Mouse (Mus musculus) CH12.LX (cell line): ENCODE measurements around the gene Mfap3. TPM values are rescaled to one million over a fixed set of nuclear protein-coding genes. Genes with fewer than 3 reads are reported as not detected.

Experiments used
- DNase-seq: peaks from one replicate; pipeline ENCODE4 v3.0.0-alpha.2; 2013; ENCODE audit errors: extremely low read depth
- H3K27ac ChIP-seq: 2 replicates; pipeline ENCODE4 v1.5.1; 2012; ENCODE audit warnings: low read depth, mild to moderate bottlenecking, control low read depth, moderate library complexity; ENCODE audit not compliant: insufficient read depth
- H3K27me3 ChIP-seq: replicated peaks from 2 replicates; pipeline ENCODE3; 2012; ENCODE audit warnings: inconsistent platforms
- H3K36me3 ChIP-seq, 2 experiments: replicated peaks in 1 of 2; 2 replicates each; pipeline versions ENCODE3 to v1.6.1; 2012; ENCODE audit warnings: inconsistent platforms in 1 of 2, low read length in 1 of 2, mild to moderate bottlenecking in 1 of 2, mixed read lengths in 1 of 2, moderate library complexity in 1 of 2; ENCODE audit not compliant: control insufficient read depth in 1 of 2, insufficient read depth in 1 of 2
- H3K4me1 ChIP-seq, 2 experiments: 2 replicates each; pipeline ENCODE4 v1.6.1; 2012; ENCODE audit warnings: inconsistent platforms in 1 of 2, moderate library complexity in 1 of 2; ENCODE audit not compliant: insufficient read depth in 2 of 2, control insufficient read depth in 1 of 2
- H3K4me2 ChIP-seq: 2 replicates; pipeline ENCODE4 v1.6.1; 2012; ENCODE audit warnings: low read depth, mild to moderate bottlenecking, control low read depth; ENCODE audit not compliant: poor library complexity, insufficient read depth, severe bottlenecking
- H3K4me3 ChIP-seq, 3 experiments: fragments of 150-350 bp in 1 of 3; sonication (generic) in 1 of 3; replicated peaks in 1 of 3; 2 replicates each; pipeline versions ENCODE3 to v1.5.1; 2011 to 2012; ENCODE audit warnings: low read depth in 2 of 3, low read length in 2 of 3, mild to moderate bottlenecking in 2 of 3, moderate library complexity in 2 of 3, control low read depth in 1 of 3, improper control_type of control experiment in 1 of 3, inconsistent platforms in 1 of 3, mixed read lengths in 1 of 3; ENCODE audit not compliant: poor library complexity in 1 of 3
- H3K79me2 ChIP-seq: replicated peaks from 2 replicates; pipeline ENCODE4 v1.6.1; 2012; ENCODE audit warnings: mild to moderate bottlenecking, moderate library complexity; ENCODE audit not compliant: control insufficient read depth, poor library complexity, insufficient read depth, severe bottlenecking; ENCODE audit errors: extremely low read depth
- H3K9ac ChIP-seq: 2 replicates; pipeline ENCODE4 v1.6.1; 2012; ENCODE audit warnings: low read depth, mild to moderate bottlenecking, control low read depth, moderate library complexity; ENCODE audit not compliant: insufficient read depth
- H3K9me3 ChIP-seq: replicated peaks from 2 replicates; pipeline ENCODE3; 2012; ENCODE audit warnings: low read length, inconsistent platforms, mixed read lengths
- BHLHE40 ChIP-seq: IDR thresholded peaks from 2 replicates; pipeline ENCODE4 v1.6.1; 2011; ENCODE audit warnings: mild to moderate bottlenecking, low read depth, low read length, improper control_type of control experiment
- CHD1 ChIP-seq: IDR thresholded peaks from 2 replicates; pipeline ENCODE4 v1.6.1; 2012; ENCODE audit warnings: low read depth, low read length, improper control_type of control experiment, inconsistent platforms
- CHD2 ChIP-seq: IDR thresholded peaks from 2 replicates; pipeline ENCODE4 v1.6.1; 2011; ENCODE audit warnings: low read length, improper control_type of control experiment
- CTCF ChIP-seq, 2 experiments: IDR thresholded peaks in 1 of 2; conservative IDR thresholded peaks in 1 of 2; 2 replicates each; pipeline ENCODE4 v1.5.1; 2011 to 2012; ENCODE audit warnings: low read depth in 2 of 2, low read length in 2 of 2, improper control_type of control experiment in 1 of 2, inconsistent platforms in 1 of 2, mild to moderate bottlenecking in 1 of 2, moderate library complexity in 1 of 2
- E2F4 ChIP-seq: IDR thresholded peaks from 2 replicates; pipeline ENCODE4 v1.6.1; 2011; ENCODE audit warnings: low read depth, low read length, improper control_type of control experiment; ENCODE audit not compliant: insufficient replicate concordance
- ELF1 ChIP-seq: IDR thresholded peaks from 2 replicates; pipeline ENCODE4 v1.6.1; 2014; ENCODE audit warnings: low read depth, mild to moderate bottlenecking, inconsistent platforms, low read length, improper control_type of control experiment
- HCFC1 ChIP-seq: IDR thresholded peaks from 2 replicates; pipeline ENCODE4 v1.6.1; 2012; ENCODE audit warnings: low read depth, mild to moderate bottlenecking, inconsistent platforms, low read length, improper control_type of control experiment
- IRF4 ChIP-seq: IDR thresholded peaks from 2 replicates; pipeline ENCODE4 v1.6.1; 2014; ENCODE audit warnings: low read depth, mild to moderate bottlenecking, inconsistent platforms, low read length, improper control_type of control experiment
- JUN ChIP-seq: IDR thresholded peaks from 2 replicates; pipeline ENCODE4 v1.6.1; 2011; ENCODE audit warnings: low read depth, mild to moderate bottlenecking, low read length, improper control_type of control experiment, moderate library complexity; ENCODE audit not compliant: insufficient read depth
- JUND ChIP-seq: conservative IDR thresholded peaks from 2 replicates; pipeline ENCODE4 v1.6.1; 2011; ENCODE audit warnings: low read depth, low read length, improper control_type of control experiment
- KAT2A ChIP-seq: IDR thresholded peaks from 2 replicates; pipeline ENCODE4 v1.6.1; 2012; ENCODE audit warnings: low read length, improper control_type of control experiment, inconsistent platforms; ENCODE audit not compliant: insufficient replicate concordance
- MAZ ChIP-seq: IDR thresholded peaks from 2 replicates; pipeline ENCODE4 v1.6.1; 2012; ENCODE audit warnings: low read depth, mild to moderate bottlenecking, inconsistent platforms, low read length, improper control_type of control experiment, moderate library complexity
- MEF2A ChIP-seq: IDR thresholded peaks from 2 replicates; pipeline ENCODE4 v1.6.1; 2014; ENCODE audit warnings: low read depth, mild to moderate bottlenecking, inconsistent platforms, low read length, improper control_type of control experiment, borderline replicate concordance
- MXI1 ChIP-seq: IDR thresholded peaks from 2 replicates; pipeline ENCODE4 v1.6.1; 2011; ENCODE audit warnings: mild to moderate bottlenecking, low read depth, low read length, improper control_type of control experiment
- MYC ChIP-seq: IDR thresholded peaks from 2 replicates; pipeline ENCODE4 v1.6.1; 2011; ENCODE audit warnings: low read depth, mild to moderate bottlenecking, improper control_type of control experiment, low read length
- NELFE ChIP-seq: IDR thresholded peaks from 2 replicates; pipeline ENCODE4 v1.6.1; 2011; ENCODE audit warnings: low read depth, low read length, improper control_type of control experiment
- POLR2AphosphoS2 ChIP-seq: IDR thresholded peaks from 2 replicates; pipeline ENCODE4 v1.6.1; 2011; ENCODE audit warnings: low read depth, low read length, improper control_type of control experiment
- RAD21 ChIP-seq: IDR thresholded peaks from 2 replicates; pipeline ENCODE4 v1.6.1; 2011; ENCODE audit warnings: low read depth, mild to moderate bottlenecking, low read length, improper control_type of control experiment, moderate library complexity
- SIN3A ChIP-seq: IDR thresholded peaks from 2 replicates; pipeline ENCODE4 v1.6.1; 2012; ENCODE audit warnings: low read length, improper control_type of control experiment, inconsistent platforms
- TBP ChIP-seq: conservative IDR thresholded peaks from 2 replicates; pipeline ENCODE4 v1.6.1; 2011; ENCODE audit warnings: low read depth, low read length, improper control_type of control experiment
- UBTF ChIP-seq: IDR thresholded peaks from 2 replicates; pipeline ENCODE4 v1.6.1; 2012; ENCODE audit warnings: low read depth, mild to moderate bottlenecking, inconsistent platforms, low read length, improper control_type of control experiment, moderate library complexity
- USF1 ChIP-seq: IDR thresholded peaks from 2 replicates; pipeline ENCODE4 v1.6.1; 2014; ENCODE audit warnings: low read depth, mild to moderate bottlenecking, inconsistent platforms, low read length, improper control_type of control experiment
- USF2 ChIP-seq: conservative IDR thresholded peaks from 2 replicates; pipeline ENCODE4 v1.6.1; 2011; ENCODE audit warnings: low read depth, low read length, improper control_type of control experiment
- dilution Hi-C: fragments of 300-500 bp; cut with MboI; formaldehyde crosslinking; loops from 2 replicates; pipeline ENCODE4 v1.14.3; 2020; ENCODE audit warnings: low sequenced_read_pairs; ENCODE audit not compliant: extremely low pct_unique_long_range_greater_than_20kb, extremely low pct_ligation_motif_present
- in situ Hi-C: fragments of 300-500 bp; cut with MboI; formaldehyde crosslinking; loops from 3 replicates; pipeline ENCODE4 v1.14.3; 2019; ENCODE audit warnings: low sequenced_read_pairs, low pct_ligation_motif_present, low pct_unique_long_range_greater_than_20kb, mixed read lengths
- polyA plus RNA-seq: library from polyadenylated mRNA; unstranded; fragments of >175 nt; gene quantifications from 2 replicates; pipeline ENCODE4 v1.2.1, GENCODE M21; 2012; ENCODE audit warnings: low read depth; ENCODE audit not compliant: insufficient read length
- total RNA-seq, 2 experiments: library from RNA; depleted of rRNA; stranded (reverse); fragments of 300-350 nt in 1 of 2; fragments of >200 nt in 1 of 2; gene quantifications; 2 replicates each; pipeline ENCODE4 v1.2.3; 2012 to 2014

Gene Mfap3
- total and polyA plus RNA-seq, 3 experiments = 22.6 to 32.2 (median 27.0) TPM

GRCm38 (mm10) chr11:57564564-57564963 lies 46.1 kb downstream of the Mfap3 start:
- TF ChIP-seq MAZ (no peak), JUN (no peak), CHD2 (no peak), BHLHE40 (no peak), UBTF (no peak), RAD21 (no peak), HCFC1 (no peak), MEF2A (no peak), USF2 (no peak), KAT2A (no peak), TBP (no peak), CHD1 (no peak), CTCF (conservative IDR thresholded peaks at IDR 0.05 in 1 of 2, IDR thresholded peaks at IDR 0.05 in 1 of 2; ENCODE audit: low read depth in 2 of 2, low read length in 2 of 2) (no peak), USF1 (no peak), MYC (no peak), IRF4 (no peak), POLR2AphosphoS2 (no peak), JUND (no peak), MXI1 (no peak), ELF1 (no peak)
- peaks cover 6% of the 10 kb centered on the region for H3K9me3 ChIP-seq
- dilution Hi-C loops (no loop called here), in situ Hi-C loops (no loop called here)
- H3K4me3 ChIP-seq = no peak overlapping the region
- H3K9ac ChIP-seq = no peak overlapping the region
- no peaks in the 10 kb centered on the region for H3K36me3 ChIP-seq
- no peak overlapping the region for H3K4me2 ChIP-seq
- H3K79me2 ChIP-seq = no peaks in the 10 kb centered on the region
- H3K27me3 ChIP-seq = peaks cover 32% of the 10 kb centered on the region
- H3K4me1 ChIP-seq = no peaks in the 10 kb centered on the region; a peak in 1 of 4 replicates
- H3K27ac ChIP-seq = no peak overlapping the region
- DNase-seq = no peak

- Histone ChIP-seq H3K27me3 (peaks cover 46% of the 10 kb centered on the region), H3K36me3 (no peaks in the 10 kb centered on the region), H3K9ac (no peak overlapping the region), H3K4me2 (no peak overlapping the region), H3K27ac (no peak overlapping the region), H3K9me3 (peaks cover 13% of the 10 kb centered on the region), H3K4me3 (no peak overlapping the region), H3K4me1 (no peaks in the 10 kb centered on the region; a peak in 1 of 4 replicates), H3K79me2 (no peaks in the 10 kb centered on the region)
- in situ Hi-C loops = no loop called here
- dilution Hi-C loops = no loop called here
- TF ChIP-seq USF2 (no peak), UBTF (no peak), BHLHE40 (no peak), TBP (no peak), USF1 (no peak), NELFE (no peak), SIN3A (no peak), E2F4 (no peak), ELF1 (no peak)
- DNase-seq = no peak
Measured at GRCm38 (mm10) chr11:57566091-57567035, 47.9 kb downstream of the Mfap3 start.
